Mouse (Mus musculus) thymus, postnatal 10 days (tissue): ENCODE measurements around the gene Gm17124.
"Not testable (repeated sequence)": the region's sequence is repeated elsewhere in the genome, so short reads cannot be mapped to it uniquely, and the experiment has no call there.

Source experiments
- DNase-seq, 2 experiments: peaks; one replicate each; pipeline ENCODE4 v3.0.0; 2021; ENCODE audit warnings: low spot score in 2 of 2

Gm17124 gene

GRCm38 (mm10) chr14:42599782-42600181, at the start of gene Gm17124:
Gm17124 (minus strand) TSS chr14:42599882.
- not testable (repeated sequence) for DNase-seq

DNA sequence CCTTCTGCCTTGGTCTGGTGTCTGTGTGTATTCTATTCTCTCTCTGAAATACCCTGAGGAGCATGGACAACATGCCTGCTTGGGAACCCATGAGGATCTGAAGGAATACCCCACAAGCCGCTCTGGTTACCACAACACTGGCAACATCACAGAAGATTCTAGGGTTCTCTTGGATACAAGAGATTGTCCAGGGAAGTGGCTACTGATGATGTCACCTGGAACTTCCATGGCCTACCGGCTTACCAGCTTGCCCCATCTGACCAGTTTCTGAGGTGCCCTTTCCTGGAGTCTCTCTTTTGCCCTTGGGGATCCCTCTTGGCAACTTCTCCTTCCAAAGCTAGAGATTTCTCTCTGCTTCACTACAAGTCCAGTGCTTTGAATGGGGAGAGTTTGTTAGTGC, 42.1 kb upstream of the Gm17124 start, which contains the start of gene Gm3633:
TSS of gene Gm3633 (minus strand) at position 101 of the 400 bp plus-strand sequence.
- DNase-seq = not testable (repeated sequence)
